Mouse (Mus musculus): ENCODE data around the gene Sec14l1. TPM values are rescaled to one million over a fixed set of nuclear protein-coding genes. Genes with fewer than 3 reads are reported as not detected.

Sec14l1 gene
- polyA plus RNA-seq, 1 experiment from 2014 or later: 33.2 TPM

GRCm38 (mm10) chr11:117111967-117112648, 2.9 kb upstream of the Sec14l1 start:
- ATAC-seq (ENCODE audit: insufficient number of reproducible peaks, insufficient read depth, low FRiP score, low read depth): no peak
- Histone ChIP-seq H3K27ac (replicated peaks in 1 of 2; ENCODE audit: control insufficient read depth in 1 of 2, insufficient read depth in 1 of 2, low read depth in 2 of 2, low read length in 2 of 2) (no peak overlapping the region), H3K27me3 (ENCODE audit: control insufficient read depth, insufficient read depth, low read length) (no peaks in the 10 kb centered on the region), H3K36me3 (ENCODE audit: control insufficient read depth, insufficient read depth, low read length) (peaks cover 1% of the 10 kb centered on the region), H3K4me2 (ENCODE audit: low read length) (no peak overlapping the region), H3K9me3 (ENCODE audit: control insufficient read depth, low read length) (0 out of 2 replicates have a peak, but pooled peaks cover 3% of the 10 kb centered on the region), H3K4me3 (ENCODE audit: control insufficient read depth in 1 of 2, insufficient read depth in 1 of 2, low read depth in 1 of 2, low read length in 2 of 2) (no peak overlapping the region), H3K4me1 (ENCODE audit: control insufficient read depth in 2 of 2, insufficient read depth in 2 of 2, low read length in 2 of 2) (peaks cover 25 to 43% of the 10 kb centered on the region in 2 experiments), H3K9ac (ENCODE audit: low read length) (no peak overlapping the region)
- WGBS: 83% methylated on average over 11 of the region's 11 CpGs

- Histone ChIP-seq H3K9me3 (ENCODE audit: control insufficient read depth, low read length) (0 out of 2 replicates have a peak, but pooled peaks cover 3% of the 10 kb centered on the region), H3K4me1 (ENCODE audit: control insufficient read depth in 2 of 2, insufficient read depth in 2 of 2, low read length in 2 of 2) (peaks cover 29 to 49% of the 10 kb centered on the region in 2 experiments), H3K4me3 (ENCODE audit: control insufficient read depth in 1 of 2, insufficient read depth in 1 of 2, low read depth in 1 of 2, low read length in 2 of 2) (no peak overlapping the region), H3K27ac (replicated peaks in 1 of 2; ENCODE audit: control insufficient read depth in 1 of 2, insufficient read depth in 1 of 2, low read depth in 2 of 2, low read length in 2 of 2) (no peak overlapping the region), H3K27me3 (ENCODE audit: control insufficient read depth, insufficient read depth, low read length) (no peaks in the 10 kb centered on the region), H3K36me3 (ENCODE audit: control insufficient read depth, insufficient read depth, low read length) (peaks cover 7% of the 10 kb centered on the region), H3K4me2 (ENCODE audit: low read length) (no peak overlapping the region), H3K9ac (ENCODE audit: low read length) (no peak overlapping the region)
- WGBS: 37% methylated on average over 3 of the region's 3 CpGs
- ATAC-seq (ENCODE audit: insufficient number of reproducible peaks, insufficient read depth, low FRiP score, low read depth): no peak
Observed at GRCm38 (mm10) chr11:117112649-117113051, 2.3 kb upstream of the Sec14l1 start.

- no peak overlapping the region for H3K9ac ChIP-seq (ENCODE audit: low read length)
- no peak for ATAC-seq (ENCODE audit: insufficient number of reproducible peaks, insufficient read depth, low FRiP score, low read depth)
- peaks cover 27 to 52% of the 10 kb centered on the region in 2 experiments for H3K4me1 ChIP-seq (ENCODE audit: control insufficient read depth in 2 of 2, insufficient read depth in 2 of 2, low read length in 2 of 2)
- 88% methylated on average over 5 of the region's 5 CpGs for WGBS
- H3K4me3 ChIP-seq (ENCODE audit: control insufficient read depth in 1 of 2, insufficient read depth in 1 of 2, low read depth in 1 of 2, low read length in 2 of 2): no peak overlapping the region
- H3K27ac ChIP-seq (replicated peaks in 1 of 2; ENCODE audit: control insufficient read depth in 1 of 2, insufficient read depth in 1 of 2, low read depth in 2 of 2, low read length in 2 of 2): no peak overlapping the region
- 0 out of 2 replicates have a peak, but pooled peaks cover 3% of the 10 kb centered on the region for H3K9me3 ChIP-seq (ENCODE audit: control insufficient read depth, low read length)
- no peak overlapping the region for H3K4me2 ChIP-seq (ENCODE audit: low read length)
- H3K36me3 ChIP-seq (ENCODE audit: control insufficient read depth, insufficient read depth, low read length): peaks cover 13% of the 10 kb centered on the region
- no peaks in the 10 kb centered on the region for H3K27me3 ChIP-seq (ENCODE audit: control insufficient read depth, insufficient read depth, low read length)
Observed at GRCm38 (mm10) chr11:117113377-117113776, 1.6 kb upstream of the Sec14l1 start.

- no peaks in the 10 kb centered on the region for H3K27me3 ChIP-seq (ENCODE audit: control insufficient read depth, insufficient read depth, low read length)
- H3K9me3 ChIP-seq (ENCODE audit: control insufficient read depth, low read length): 0 out of 2 replicates have a peak, but pooled peaks cover 3% of the 10 kb centered on the region
- peak overlapping the region; percentile 98 to 99 for H3K27ac ChIP-seq (replicated peaks in 1 of 2; ENCODE audit: control insufficient read depth in 1 of 2, insufficient read depth in 1 of 2, low read depth in 2 of 2, low read length in 2 of 2)
- H3K9ac ChIP-seq (ENCODE audit: low read length): peak overlapping the region; percentile 94
- peak overlapping the region; percentile 54 to 92 for H3K4me3 ChIP-seq (ENCODE audit: control insufficient read depth in 1 of 2, insufficient read depth in 1 of 2, low read depth in 1 of 2, low read length in 2 of 2)
- 44% methylated on average over 13 of the region's 13 CpGs for WGBS
- peaks cover 16% of the 10 kb centered on the region for H3K36me3 ChIP-seq (ENCODE audit: control insufficient read depth, insufficient read depth, low read length)
- H3K4me1 ChIP-seq (ENCODE audit: control insufficient read depth in 2 of 2, insufficient read depth in 2 of 2, low read length in 2 of 2): peaks cover 26 to 52% of the 10 kb centered on the region in 2 experiments
- ATAC-seq (ENCODE audit: insufficient number of reproducible peaks, insufficient read depth, low FRiP score, low read depth): no peak
- peak overlapping the region; percentile 82 for H3K4me2 ChIP-seq (ENCODE audit: low read length)
Observed at GRCm38 (mm10) chr11:117114231-117114591, 757 bp upstream of the Sec14l1 start.

GRCm38 (mm10) chr11:117115346-117116219, 615 bp downstream of the Sec14l1 start:
- H3K4me2 ChIP-seq (ENCODE audit: low read length): peak overlapping the region; percentile 82
- WGBS: under 1% methylated on average over 51 of the region's 54 CpGs
- H3K27ac ChIP-seq (replicated peaks in 1 of 2; ENCODE audit: control insufficient read depth in 1 of 2, insufficient read depth in 1 of 2, low read depth in 2 of 2, low read length in 2 of 2): peak overlapping the region; percentile 49 to 99
- H3K27me3 ChIP-seq (ENCODE audit: control insufficient read depth, insufficient read depth, low read length): no peaks in the 10 kb centered on the region
- H3K9ac ChIP-seq (ENCODE audit: low read length): peak overlapping the region; percentile 94
- H3K36me3 ChIP-seq (ENCODE audit: control insufficient read depth, insufficient read depth, low read length): peaks cover 16% of the 10 kb centered on the region
- ATAC-seq (ENCODE audit: insufficient number of reproducible peaks, insufficient read depth, low FRiP score, low read depth): no peak; the same call in none of the 2 replicates
- H3K4me3 ChIP-seq (ENCODE audit: control insufficient read depth in 1 of 2, insufficient read depth in 1 of 2, low read depth in 1 of 2, low read length in 2 of 2): peak overlapping the region; percentile 71 to 92
- 0 out of 2 replicates have a peak, but pooled peaks cover 3% of the 10 kb centered on the region for H3K9me3 ChIP-seq (ENCODE audit: control insufficient read depth, low read length)
- H3K4me1 ChIP-seq (ENCODE audit: control insufficient read depth in 2 of 2, insufficient read depth in 2 of 2, low read length in 2 of 2): peaks cover 35 to 61% of the 10 kb centered on the region in 2 experiments

- WGBS: 63% methylated on average over 18 of the region's 18 CpGs
- peak overlapping the region in 1 of 2 experiments; percentile 12; a peak in 2 of 4 replicates for H3K27ac ChIP-seq (replicated peaks in 1 of 2; ENCODE audit: control insufficient read depth in 1 of 2, insufficient read depth in 1 of 2, low read depth in 2 of 2, low read length in 2 of 2)
- H3K4me3 ChIP-seq (ENCODE audit: control insufficient read depth in 1 of 2, insufficient read depth in 1 of 2, low read depth in 1 of 2, low read length in 2 of 2): peak overlapping the region; percentile 25 to 92
- H3K4me1 ChIP-seq (ENCODE audit: control insufficient read depth in 2 of 2, insufficient read depth in 2 of 2, low read length in 2 of 2): peaks cover 45 to 72% of the 10 kb centered on the region in 2 experiments
- no peak for ATAC-seq (ENCODE audit: insufficient number of reproducible peaks, insufficient read depth, low FRiP score, low read depth)
- H3K9ac ChIP-seq (ENCODE audit: low read length): peak overlapping the region; percentile 94
- H3K4me2 ChIP-seq (ENCODE audit: low read length): peak overlapping the region; percentile 82
- H3K36me3 ChIP-seq (ENCODE audit: control insufficient read depth, insufficient read depth, low read length): peaks cover 16% of the 10 kb centered on the region
- no peaks in the 10 kb centered on the region for H3K27me3 ChIP-seq (ENCODE audit: control insufficient read depth, insufficient read depth, low read length)
- 0 out of 2 replicates have a peak, but pooled peaks cover 3% of the 10 kb centered on the region for H3K9me3 ChIP-seq (ENCODE audit: control insufficient read depth, low read length)
Observed at GRCm38 (mm10) chr11:117116350-117117303, 1.7 kb downstream of the Sec14l1 start.

All from heart, embryonic 14.5 days (tissue).